Mouse (Mus musculus): Measurements from ENCODE around the gene Numb. TPM values are rescaled to one million over a fixed set of nuclear protein-coding genes. Genes with fewer than 3 reads are reported as not detected.
A peak's percentile ranks its signal among the peaks of the same experiment; 100 is the strongest.

Numb gene
- polyA plus RNA-seq, 1 experiment from 2014 or later = 33.1 TPM

- WGBS = 89% methylated on average over 3 of the region's 3 CpGs
- H3K27ac ChIP-seq (replicated peaks; ENCODE audit: low read depth, low read length) = no peak overlapping the region
- H3K4me1 ChIP-seq (ENCODE audit: control insufficient read depth, insufficient read depth, low read length) = no peaks in the 10 kb centered on the region
- H3K4me3 ChIP-seq (ENCODE audit: low read depth, low read length) = no peak overlapping the region
- no peak for ATAC-seq (ENCODE audit: low read depth)
- no peak overlapping the region for H3K4me2 ChIP-seq (ENCODE audit: low read depth, low read length)
- H3K27me3 ChIP-seq (replicated peaks; ENCODE audit: control insufficient read depth, insufficient read depth, low read length) = no peaks in the 10 kb centered on the region
- no peaks in the 10 kb centered on the region for H3K9me3 ChIP-seq (ENCODE audit: control insufficient read depth, low read length)
- no peak overlapping the region for H3K9ac ChIP-seq (ENCODE audit: low read depth, low read length)
- no peak for DNase-seq (ENCODE audit: low spot score)
- no peaks in the 10 kb centered on the region for H3K36me3 ChIP-seq (ENCODE audit: control insufficient read depth, insufficient read depth, low read length)
Observed at GRCm38 (mm10) chr12:83780181-83780580, 141.6 kb downstream of the Numb start.

GRCm38 (mm10) chr12:83776766-83777165 is 145.0 kb downstream of the Numb start:
- Histone ChIP-seq H3K4me1 (ENCODE audit: control insufficient read depth, insufficient read depth, low read length) (no peaks in the 10 kb centered on the region), H3K36me3 (ENCODE audit: control insufficient read depth, insufficient read depth, low read length) (no peaks in the 10 kb centered on the region), H3K27ac (replicated peaks; ENCODE audit: low read depth, low read length) (no peak overlapping the region), H3K27me3 (replicated peaks; ENCODE audit: control insufficient read depth, insufficient read depth, low read length) (no peaks in the 10 kb centered on the region), H3K4me2 (ENCODE audit: low read depth, low read length) (no peak overlapping the region), H3K4me3 (ENCODE audit: low read depth, low read length) (no peak overlapping the region), H3K9me3 (ENCODE audit: control insufficient read depth, low read length) (no peaks in the 10 kb centered on the region), H3K9ac (ENCODE audit: low read depth, low read length) (no peak overlapping the region)
- ATAC-seq (ENCODE audit: low read depth) (no peak), DNase-seq (ENCODE audit: low spot score) (no peak)
- 87% methylated on average over 7 of the region's 7 CpGs for WGBS

- H3K27me3 ChIP-seq (replicated peaks; ENCODE audit: control insufficient read depth, insufficient read depth, low read length) = no peaks in the 10 kb centered on the region
- H3K9me3 ChIP-seq (ENCODE audit: control insufficient read depth, low read length) = no peaks in the 10 kb centered on the region
- H3K36me3 ChIP-seq (ENCODE audit: control insufficient read depth, insufficient read depth, low read length) = no peaks in the 10 kb centered on the region
- ATAC-seq (ENCODE audit: low read depth) (no peak), DNase-seq (ENCODE audit: low spot score) (no peak)
- H3K9ac ChIP-seq (ENCODE audit: low read depth, low read length) = no peak overlapping the region
- no peak overlapping the region for H3K27ac ChIP-seq (replicated peaks; ENCODE audit: low read depth, low read length)
- WGBS = 69% methylated on average over 12 of the region's 12 CpGs
- H3K4me2 ChIP-seq (ENCODE audit: low read depth, low read length) = no peak overlapping the region
- H3K4me3 ChIP-seq (ENCODE audit: low read depth, low read length) = no peak overlapping the region
- peaks cover 2% of the 10 kb centered on the region; the same call in 1 of the 2 replicates for H3K4me1 ChIP-seq (ENCODE audit: control insufficient read depth, insufficient read depth, low read length)
Observed at GRCm38 (mm10) chr12:83775621-83776020, 146.1 kb downstream of the Numb start.

- Histone ChIP-seq H3K4me2 (ENCODE audit: low read depth, low read length) (peak overlapping the region; percentile 36), H3K27me3 (replicated peaks; ENCODE audit: control insufficient read depth, insufficient read depth, low read length) (no peaks in the 10 kb centered on the region), H3K9me3 (ENCODE audit: control insufficient read depth, low read length) (no peaks in the 10 kb centered on the region), H3K27ac (replicated peaks; ENCODE audit: low read depth, low read length) (no peak overlapping the region), H3K4me3 (ENCODE audit: low read depth, low read length) (no peak overlapping the region), H3K9ac (ENCODE audit: low read depth, low read length) (no peak overlapping the region), H3K36me3 (ENCODE audit: control insufficient read depth, insufficient read depth, low read length) (no peaks in the 10 kb centered on the region), H3K4me1 (ENCODE audit: control insufficient read depth, insufficient read depth, low read length) (peaks cover 32% of the 10 kb centered on the region)
- DNase-seq (ENCODE audit: low spot score) = peak; percentile 85
- 4% methylated on average over 25 of the region's 25 CpGs for WGBS
- ATAC-seq (ENCODE audit: low read depth) = peak; percentile 21
Observed at GRCm38 (mm10) chr12:83770418-83771256, 151.1 kb downstream of the Numb start.

GRCm38 (mm10) chr12:83768235-83768899 is 153.4 kb downstream of the Numb start:
- no peak overlapping the region for H3K27ac ChIP-seq (replicated peaks; ENCODE audit: low read depth, low read length)
- peaks cover 41% of the 10 kb centered on the region for H3K4me1 ChIP-seq (ENCODE audit: control insufficient read depth, insufficient read depth, low read length)

GRCm38 (mm10) chr12:83767833-83768232 is 153.9 kb downstream of the Numb start:
- no peaks in the 10 kb centered on the region for H3K36me3 ChIP-seq (ENCODE audit: control insufficient read depth, insufficient read depth, low read length)
- peaks cover 47% of the 10 kb centered on the region for H3K4me1 ChIP-seq (ENCODE audit: control insufficient read depth, insufficient read depth, low read length)
- DNase-seq (ENCODE audit: low spot score) (peak; percentile 56), ATAC-seq (ENCODE audit: low read depth) (peak; percentile 24)
- WGBS = 64% methylated on average over 9 of the region's 9 CpGs
- no peak overlapping the region for H3K9ac ChIP-seq (ENCODE audit: low read depth, low read length)
- H3K27ac ChIP-seq (replicated peaks; ENCODE audit: low read depth, low read length) = no peak overlapping the region
- no peak overlapping the region for H3K4me2 ChIP-seq (ENCODE audit: low read depth, low read length)
- no peaks in the 10 kb centered on the region for H3K9me3 ChIP-seq (ENCODE audit: control insufficient read depth, low read length)
- no peak overlapping the region for H3K4me3 ChIP-seq (ENCODE audit: low read depth, low read length)
- no peaks in the 10 kb centered on the region for H3K27me3 ChIP-seq (replicated peaks; ENCODE audit: control insufficient read depth, insufficient read depth, low read length)

More at GRCm38 (mm10) chr12:83768235-83768899, 153.4 kb downstream of the Numb start:
- H3K4me2 ChIP-seq (ENCODE audit: low read depth, low read length) = no peak overlapping the region
- H3K27me3 ChIP-seq (replicated peaks; ENCODE audit: control insufficient read depth, insufficient read depth, low read length) = no peaks in the 10 kb centered on the region
- no peak overlapping the region for H3K4me3 ChIP-seq (ENCODE audit: low read depth, low read length)
- no peaks in the 10 kb centered on the region for H3K36me3 ChIP-seq (ENCODE audit: control insufficient read depth, insufficient read depth, low read length)
- no peaks in the 10 kb centered on the region for H3K9me3 ChIP-seq (ENCODE audit: control insufficient read depth, low read length)
- 71% methylated on average over 14 of the region's 14 CpGs for WGBS
- no peak overlapping the region for H3K9ac ChIP-seq (ENCODE audit: low read depth, low read length)
- DNase-seq (ENCODE audit: low spot score) (peak; percentile 47), ATAC-seq (ENCODE audit: low read depth) (no peak)

- peak; percentile 1; the same call in 1 of the 2 replicates for ATAC-seq (ENCODE audit: low read depth)
- DNase-seq (ENCODE audit: low spot score) = peak; percentile 57
- 54% methylated on average over 13 of the region's 13 CpGs for WGBS
- no peaks in the 10 kb centered on the region for H3K9me3 ChIP-seq (ENCODE audit: control insufficient read depth, low read length)
- H3K27ac ChIP-seq (replicated peaks; ENCODE audit: low read depth, low read length) = no peak overlapping the region
- no peak overlapping the region for H3K4me2 ChIP-seq (ENCODE audit: low read depth, low read length)
- no peak overlapping the region for H3K4me3 ChIP-seq (ENCODE audit: low read depth, low read length)
- H3K27me3 ChIP-seq (replicated peaks; ENCODE audit: control insufficient read depth, insufficient read depth, low read length) = no peaks in the 10 kb centered on the region
- H3K9ac ChIP-seq (ENCODE audit: low read depth, low read length) = no peak overlapping the region
- H3K36me3 ChIP-seq (ENCODE audit: control insufficient read depth, insufficient read depth, low read length) = no peaks in the 10 kb centered on the region
- peaks cover 54% of the 10 kb centered on the region for H3K4me1 ChIP-seq (ENCODE audit: control insufficient read depth, insufficient read depth, low read length)
Observed at GRCm38 (mm10) chr12:83765965-83766603, 155.7 kb downstream of the Numb start.

- peak overlapping the region; percentile 72 for H3K4me2 ChIP-seq (ENCODE audit: low read depth, low read length)
- no peak for ATAC-seq (ENCODE audit: low read depth)
- H3K36me3 ChIP-seq (ENCODE audit: control insufficient read depth, insufficient read depth, low read length) = no peaks in the 10 kb centered on the region
- H3K4me1 ChIP-seq (ENCODE audit: control insufficient read depth, insufficient read depth, low read length) = peaks cover 40% of the 10 kb centered on the region
- H3K4me3 ChIP-seq (ENCODE audit: low read depth, low read length) = peak overlapping the region; percentile 38
- DNase-seq (ENCODE audit: low spot score) = peak; percentile 40
- WGBS = 66% methylated on average over 10 of the region's 10 CpGs
- H3K27ac ChIP-seq (replicated peaks; ENCODE audit: low read depth, low read length) = no peak overlapping the region
- no peak overlapping the region for H3K9ac ChIP-seq (ENCODE audit: low read depth, low read length)
- H3K9me3 ChIP-seq (ENCODE audit: control insufficient read depth, low read length) = no peaks in the 10 kb centered on the region
- no peaks in the 10 kb centered on the region for H3K27me3 ChIP-seq (replicated peaks; ENCODE audit: control insufficient read depth, insufficient read depth, low read length)
Observed at GRCm38 (mm10) chr12:83764519-83764918, 157.2 kb downstream of the Numb start.
